Mouse (Mus musculus) MEL (cell line): ENCODE results near the gene Gpr3.

Source experiments
- CHD1 ChIP-seq: IDR thresholded peaks from 2 replicates; pipeline ENCODE4 v1.6.1; 2012; ENCODE audit warnings: low read depth, mild to moderate bottlenecking, inconsistent platforms, low read length, improper control_type of control experiment
- CTCF ChIP-seq, 3 experiments: IDR thresholded peaks in 2 of 3; conservative IDR thresholded peaks in 1 of 3; 2 replicates each; pipeline ENCODE4 v1.5.1; 2011 to 2012; ENCODE audit warnings: low read length in 3 of 3, low read depth in 2 of 3, mild to moderate bottlenecking in 2 of 3, improper control_type of control experiment in 1 of 3, inconsistent platforms in 1 of 3, mixed read lengths in 1 of 3, moderate library complexity in 1 of 3; ENCODE audit not compliant: control insufficient read depth in 1 of 3, insufficient read depth in 1 of 3, poor library complexity in 1 of 3, severe bottlenecking in 1 of 3
- E2F4 ChIP-seq: IDR thresholded peaks from 2 replicates; pipeline ENCODE4 v1.6.1; 2011; ENCODE audit warnings: low read depth, low read length, improper control_type of control experiment, borderline replicate concordance
- GATA1 ChIP-seq: IDR thresholded peaks from 2 replicates; pipeline ENCODE4 v1.6.1; 2011; ENCODE audit warnings: low read depth, low read length, improper control_type of control experiment
- KAT2A ChIP-seq: conservative IDR thresholded peaks from 2 replicates; pipeline ENCODE4 v1.6.1; 2012; ENCODE audit warnings: low read depth, low read length, improper control_type of control experiment, inconsistent platforms
- MAX ChIP-seq: IDR thresholded peaks from 2 replicates; pipeline ENCODE4 v1.6.1; 2011; ENCODE audit warnings: low read length, improper control_type of control experiment
- MXI1 ChIP-seq: IDR thresholded peaks from 2 replicates; pipeline ENCODE4 v1.6.1; 2011; ENCODE audit warnings: mild to moderate bottlenecking, low read depth, low read length, improper control_type of control experiment
- POLR2A ChIP-seq, 2 experiments: IDR thresholded peaks; 2 replicates each; pipeline ENCODE4 v1.6.1; 2011 to 2012; ENCODE audit warnings: low read length in 2 of 2, mild to moderate bottlenecking in 2 of 2, control low read depth in 1 of 2, improper control_type of control experiment in 1 of 2, low read depth in 1 of 2, moderate library complexity in 1 of 2; ENCODE audit not compliant: control insufficient read depth in 1 of 2, insufficient read depth in 1 of 2, poor library complexity in 1 of 2
- SMC3 ChIP-seq: IDR thresholded peaks from 2 replicates; pipeline ENCODE4 v1.6.1; 2011; ENCODE audit warnings: low read depth, low read length, improper control_type of control experiment
- USF1 ChIP-seq: IDR thresholded peaks from 2 replicates; pipeline ENCODE4 v1.6.1; 2014; ENCODE audit warnings: low read depth, mild to moderate bottlenecking, inconsistent platforms, low read length, improper control_type of control experiment, moderate library complexity
- USF2 ChIP-seq, 2 experiments: IDR thresholded peaks; 2 replicates each; pipeline ENCODE4 v1.6.1; 2011 to 2012; ENCODE audit warnings: improper control_type of control experiment in 2 of 2, low read length in 2 of 2, borderline replicate concordance in 1 of 2, inconsistent platforms in 1 of 2, low read depth in 1 of 2, mild to moderate bottlenecking in 1 of 2; ENCODE audit not compliant: insufficient read depth in 1 of 2
- ZC3H11A ChIP-seq: IDR thresholded peaks from 2 replicates; pipeline ENCODE4 v1.6.1; 2012; ENCODE audit warnings: low read depth, mild to moderate bottlenecking, inconsistent platforms, low read length, improper control_type of control experiment

GRCm38 (mm10) chr4:133210788-133211390, 1.4 kb downstream of the Gpr3 start:
- TF ChIP-seq CTCF (IDR thresholded peaks at IDR 0.05 in 2 of 3, conservative IDR thresholded peaks at IDR 0.05 in 1 of 3; ENCODE audit: control insufficient read depth in 1 of 3, insufficient read depth in 1 of 3, low read depth in 2 of 3, low read length in 3 of 3, poor library complexity in 1 of 3, severe bottlenecking in 1 of 3) (no peak), SMC3 (no peak), CHD1 (no peak), MXI1 (no peak), USF2 (IDR thresholded peaks at IDR 0.05; ENCODE audit: borderline replicate concordance in 1 of 2, insufficient read depth in 1 of 2, low read depth in 1 of 2, low read length in 2 of 2) (no peak), KAT2A (no peak), ZC3H11A (no peak), MAX (no peak), POLR2A (IDR thresholded peaks at IDR 0.05; ENCODE audit: control insufficient read depth in 1 of 2, insufficient read depth in 1 of 2, low read depth in 1 of 2, low read length in 2 of 2, poor library complexity in 1 of 2) (no peak), E2F4 (no peak), USF1 (no peak), GATA1 (no peak)
